Mouse (Mus musculus) liver, embryonic 14.5 days (tissue): ENCODE results near the gene Pdzk1. TPM values are rescaled to one million over a fixed set of nuclear protein-coding genes. Genes with fewer than 3 reads are reported as not detected.

Experiments used
- ATAC-seq: fragments of 200-750 bp; cut with Nextera tagmentation; 2 replicates; pipeline ENCODE4 v1.8.0; 2017; ENCODE audit warnings: moderate number of reproducible peaks, mild to moderate bottlenecking, moderate library complexity; ENCODE audit not compliant: insufficient read depth
- DNase-seq, 3 experiments: peaks; one replicate each; pipeline ENCODE4 v3.0.0-alpha.2; 2012 to 2013; ENCODE audit warnings: low read depth in 3 of 3, low spot score in 3 of 3
- H3K27ac ChIP-seq: fragments of 300-500 bp; sonication (generic); 2 replicates; pipeline ENCODE4 v1.5.1; 2014; ENCODE audit warnings: moderate library complexity, mild to moderate bottlenecking, control low read depth, inconsistent platforms
- H3K27me3 ChIP-seq: fragments of 300-500 bp; sonication (generic); 2 replicates; pipeline ENCODE4 v1.6.1; 2014; ENCODE audit warnings: mild to moderate bottlenecking, low read length, moderate library complexity; ENCODE audit not compliant: control insufficient read depth, insufficient read depth
- H3K36me3 ChIP-seq: fragments of 300-500 bp; sonication (generic); replicated peaks from 2 replicates; pipeline ENCODE4 v1.6.1; 2014; ENCODE audit warnings: low read depth; ENCODE audit not compliant: control insufficient read depth, insufficient read depth
- H3K4me1 ChIP-seq, 2 experiments: fragments of 200-500 bp in 1 of 2; fragments of 300-500 bp in 1 of 2; sonication (generic) in 1 of 2; replicated peaks; 2 replicates each; pipeline ENCODE4 v1.6.1; 2012 to 2014; ENCODE audit warnings: antibody characterized with exemption in 1 of 2, inconsistent platforms in 1 of 2, low read length in 1 of 2; ENCODE audit not compliant: control insufficient read depth in 2 of 2, insufficient read depth in 2 of 2
- H3K4me2 ChIP-seq: fragments of 300-500 bp; sonication (generic); 2 replicates; pipeline ENCODE4 v1.6.1; 2014; ENCODE audit warnings: low read depth, mild to moderate bottlenecking, control low read depth, moderate library complexity
- H3K4me3 ChIP-seq, 2 experiments: fragments of 200-500 bp in 1 of 2; fragments of 300-500 bp in 1 of 2; sonication (generic) in 1 of 2; 2 replicates each; pipeline ENCODE4 v1.5.1; 2012 to 2014; ENCODE audit warnings: low read depth in 2 of 2, low read length in 2 of 2, mild to moderate bottlenecking in 2 of 2, control low read depth in 1 of 2, inconsistent platforms in 1 of 2, moderate library complexity in 1 of 2; ENCODE audit not compliant: insufficient read depth in 1 of 2
- H3K9ac ChIP-seq: fragments of 300-500 bp; sonication (generic); replicated peaks from 2 replicates; pipeline ENCODE4 v1.6.1; 2014; ENCODE audit warnings: mild to moderate bottlenecking, control low read depth, moderate library complexity
- H3K9me3 ChIP-seq: fragments of 300-500 bp; sonication (generic); 2 replicates; pipeline ENCODE4 v1.6.1; 2016; ENCODE audit warnings: low read length, mixed read lengths; ENCODE audit not compliant: control insufficient read depth
- CTCF ChIP-seq: IDR thresholded peaks from 2 replicates; pipeline ENCODE4 v1.5.1; 2016; ENCODE audit warnings: antibody characterized with exemption, low read depth, control low read depth
- EP300 ChIP-seq: IDR thresholded peaks from 2 replicates; pipeline ENCODE4 v1.6.1; 2016; ENCODE audit warnings: antibody characterized with exemption, low read depth
- WGBS: fragments of 180-500 bp; shearing (Covaris S2); extraction: QIAGEN DNeasy Blood & Tissue Kit; methylation state at CpG from one replicate; pipeline ENCODE4 v1.1.7; 2014; ENCODE audit not compliant: insufficient replicate concordance; 5-methylcytosine and 5-hydroxymethylcytosine counted together
- polyA plus RNA-seq, 2 experiments: library from polyadenylated mRNA; depleted of rRNA in 1 of 2; stranded (reverse) in 1 of 2; unstranded in 1 of 2; fragments of >200 nt; fragmentation: Nextera tagmentation in 1 of 2; extraction: Ambion mirVana in 1 of 2; gene quantifications; 2 replicates each; pipeline versions ENCODE4 v1.2.1 to v1.2.3; 2012 to 2014

The Pdzk1 gene
- polyA plus RNA-seq, 2 experiments = 6.3 to 11.4 TPM

GRCm38 (mm10) chr3:96883690-96884089 is 54.6 kb downstream of the Pdzk1 start:
- Histone ChIP-seq H3K9ac (no peak overlapping the region), H3K4me2 (no peak overlapping the region), H3K4me1 (no peaks in the 10 kb centered on the region), H3K27ac (no peak overlapping the region), H3K27me3 (no peaks in the 10 kb centered on the region), H3K36me3 (peaks cover 5% of the 10 kb centered on the region), H3K9me3 (no peaks in the 10 kb centered on the region), H3K4me3 (no peak overlapping the region)
- WGBS = 83% methylated on average over 7 of the region's 7 CpGs
- no peak for DNase-seq
- ATAC-seq = no peak
- TF ChIP-seq CTCF (no peak), EP300 (no peak)

GRCm38 (mm10) chr3:96902336-96902999 is 73.4 kb downstream of the Pdzk1 start:
- Histone ChIP-seq H3K36me3 (no peaks in the 10 kb centered on the region; the same call in 1 of the 2 replicates), H3K4me2 (no peak overlapping the region), H3K27ac (no peak overlapping the region), H3K27me3 (no peaks in the 10 kb centered on the region; the same call in 1 of the 2 replicates), H3K4me1 (peaks cover 5 to 16% of the 10 kb centered on the region in 2 experiments), H3K9ac (no peak overlapping the region), H3K9me3 (no peaks in the 10 kb centered on the region), H3K4me3 (no peak overlapping the region)
- WGBS = 58% methylated on average over 4 of the region's 4 CpGs
- TF ChIP-seq CTCF = no peak
- peak; percentile 35; the same call in 1 of the 2 replicates for TF ChIP-seq EP300
- DNase-seq = peak in 1 of 3 experiments; percentile 15
- no peak for ATAC-seq

GRCm38 (mm10) chr3:96904393-96904792 is 75.3 kb downstream of the Pdzk1 start, which contains the start of gene Gja5:
Gja5 (plus strand) TSS chr3:96904693.
- no peak within 1 kb of the TSS; the same call in 1 of the 2 replicates for H3K27ac ChIP-seq
- H3K9me3 ChIP-seq = no peaks in the 10 kb centered on the region
- DNase-seq (peak in 1 of 3 experiments; percentile 9), ATAC-seq (no peak)
- no peaks in the 10 kb centered on the region for H3K36me3 ChIP-seq
- H3K4me3 ChIP-seq = peak within 1 kb of the TSS; percentile 84 to 97
- H3K4me2 ChIP-seq = peak within 1 kb of the TSS; percentile 85
- H3K9ac ChIP-seq = peak within 1 kb of the TSS; percentile 73
- H3K4me1 ChIP-seq = peaks cover 5 to 16% of the 10 kb centered on the region in 2 experiments
- WGBS = 9% methylated on average over 14 of the region's 14 CpGs
- no peaks in the 10 kb centered on the region; the same call in 1 of the 2 replicates for H3K27me3 ChIP-seq
- TF ChIP-seq EP300 = no peak

- Histone ChIP-seq H3K27me3 (no peaks in the 10 kb centered on the region; the same call in 1 of the 2 replicates), H3K9ac (peak within 1 kb of the TSS; percentile 73), H3K36me3 (no peaks in the 10 kb centered on the region), H3K4me2 (peak within 1 kb of the TSS; percentile 85), H3K27ac (no peak within 1 kb of the TSS; the same call in 1 of the 2 replicates), H3K4me1 (peaks cover 5 to 16% of the 10 kb centered on the region in 2 experiments), H3K9me3 (no peaks in the 10 kb centered on the region), H3K4me3 (peak within 1 kb of the TSS; percentile 84 to 97)
- ATAC-seq (peak; percentile 99), DNase-seq (peak; percentile 86)
- under 1% methylated on average over 40 of the region's 40 CpGs for WGBS
- TF ChIP-seq CTCF (no peak), EP300 (no peak)
Measured at GRCm38 (mm10) chr3:96904851-96905541, 75.9 kb downstream of the Pdzk1 start, which contains the start of gene Gpr89. Gpr89 (minus strand) TSS chr3:96905346.

- no peak for DNase-seq
- Histone ChIP-seq H3K9ac (peak overlapping the region; percentile 73), H3K4me1 (peaks cover 5 to 16% of the 10 kb centered on the region in 2 experiments), H3K36me3 (no peaks in the 10 kb centered on the region), H3K4me2 (peak overlapping the region; percentile 85), H3K27me3 (no peaks in the 10 kb centered on the region; the same call in 1 of the 2 replicates), H3K4me3 (peak overlapping the region; percentile 84 to 97; a peak in 3 of 4 replicates), H3K9me3 (no peaks in the 10 kb centered on the region), H3K27ac (no peak overlapping the region)
- TF ChIP-seq CTCF = no peak
- no peak for TF ChIP-seq EP300
- ATAC-seq = no peak
- 32% methylated on average over 9 of the region's 9 CpGs for WGBS
Measured at GRCm38 (mm10) chr3:96905592-96905991, 76.5 kb downstream of the Pdzk1 start.

Other genes with a start within 250 kb of the Pdzk1 start
- 6.2 and 11.8 TPM in 2 replicates for gene Polr3gl, start 235.1 kb upstream of the Pdzk1 start, polyA plus RNA-seq (2012; rRNA removed)
- 3.0 and 3.3 TPM in 2 replicates for gene Polr3gl, start 235.1 kb upstream of the Pdzk1 start, polyA plus RNA-seq (2014; fragmentation: Nextera tagmentation; extraction: Ambion mirVana)
- gene Ankrd34a, start 232.6 kb upstream of the Pdzk1 start, polyA plus RNA-seq (2012; rRNA removed) = 0.08 TPM in 2 replicates
- not detected in 2 replicates for gene Ankrd34a, start 232.6 kb upstream of the Pdzk1 start, polyA plus RNA-seq (2014; fragmentation: Nextera tagmentation; extraction: Ambion mirVana)
- 2.7 and 2.9 TPM in 2 replicates for gene Lix1l, start 228.1 kb upstream of the Pdzk1 start, polyA plus RNA-seq (2012; rRNA removed)
- gene Lix1l, start 228.1 kb upstream of the Pdzk1 start, polyA plus RNA-seq (2014; fragmentation: Nextera tagmentation; extraction: Ambion mirVana) = 0.32 and 0.48 TPM in 2 replicates
- gene Rbm8a, start 199.4 kb upstream of the Pdzk1 start, polyA plus RNA-seq (2012; rRNA removed) = 11.6 and 22.8 TPM in 2 replicates
- 69.1 and 73.6 TPM in 2 replicates for gene Rbm8a, start 199.4 kb upstream of the Pdzk1 start, polyA plus RNA-seq (2014; fragmentation: Nextera tagmentation; extraction: Ambion mirVana)
- gene Pex11b, start 193.9 kb upstream of the Pdzk1 start, polyA plus RNA-seq (2012; rRNA removed) = 10.5 and 10.7 TPM in 2 replicates
- 15.7 and 19.1 TPM in 2 replicates for gene Pex11b, start 193.9 kb upstream of the Pdzk1 start, polyA plus RNA-seq (2014; fragmentation: Nextera tagmentation; extraction: Ambion mirVana)
- gene Gm42957, start 193.8 kb upstream of the Pdzk1 start, polyA plus RNA-seq (2012; rRNA removed) = 0.02 TPM in 1 of 2 replicates, not detected in the other
- not detected in 2 replicates for gene Gm42957, start 193.8 kb upstream of the Pdzk1 start, polyA plus RNA-seq (2014; fragmentation: Nextera tagmentation; extraction: Ambion mirVana)
- gene Itga10, start 183.7 kb upstream of the Pdzk1 start, polyA plus RNA-seq (2012; rRNA removed) = 0.42 and 0.47 TPM in 2 replicates
- 0.05 TPM in 2 replicates for gene Itga10, start 183.7 kb upstream of the Pdzk1 start, polyA plus RNA-seq (2014; fragmentation: Nextera tagmentation; extraction: Ambion mirVana)
- 0.26 and 0.39 TPM in 2 replicates for gene Ankrd35, start 159.2 kb upstream of the Pdzk1 start, polyA plus RNA-seq (2012; rRNA removed)
- 0.13 and 0.22 TPM in 2 replicates for gene Ankrd35, start 159.2 kb upstream of the Pdzk1 start, polyA plus RNA-seq (2014; fragmentation: Nextera tagmentation; extraction: Ambion mirVana)
- 5.1 and 5.7 TPM in 2 replicates for gene Pias3, start 132.9 kb upstream of the Pdzk1 start, polyA plus RNA-seq (2012; rRNA removed)
- 3.6 and 4.1 TPM in 2 replicates for gene Pias3, start 132.9 kb upstream of the Pdzk1 start, polyA plus RNA-seq (2014; fragmentation: Nextera tagmentation; extraction: Ambion mirVana)
- gene Nudt17, start 120.7 kb upstream of the Pdzk1 start, polyA plus RNA-seq (2012; rRNA removed) = 0.62 and 0.65 TPM in 2 replicates
- 1.4 and 1.5 TPM in 2 replicates for gene Nudt17, start 120.7 kb upstream of the Pdzk1 start, polyA plus RNA-seq (2014; fragmentation: Nextera tagmentation; extraction: Ambion mirVana)
- gene Polr3c, start 101.7 kb upstream of the Pdzk1 start, polyA plus RNA-seq (2012; rRNA removed) = 15.4 and 21.6 TPM in 2 replicates
- 14.5 and 14.6 TPM in 2 replicates for gene Polr3c, start 101.7 kb upstream of the Pdzk1 start, polyA plus RNA-seq (2014; fragmentation: Nextera tagmentation; extraction: Ambion mirVana)
- gene Rnf115, start 101.6 kb upstream of the Pdzk1 start, polyA plus RNA-seq (2012; rRNA removed) = 9.6 and 12.4 TPM in 2 replicates
- 28.2 and 33.0 TPM in 2 replicates for gene Rnf115, start 101.6 kb upstream of the Pdzk1 start, polyA plus RNA-seq (2014; fragmentation: Nextera tagmentation; extraction: Ambion mirVana)
- 0.07 and 0.08 TPM in 2 replicates for gene Cd160, start 67 bp downstream of the Pdzk1 start, polyA plus RNA-seq (2012; rRNA removed)
- gene Cd160, start 67 bp downstream of the Pdzk1 start, polyA plus RNA-seq (2014; fragmentation: Nextera tagmentation; extraction: Ambion mirVana) = 0.11 TPM in 1 of 2 replicates, not detected in the other
- 1.4 and 1.5 TPM in 2 replicates for gene Gja5, start 75.4 kb downstream of the Pdzk1 start, polyA plus RNA-seq (2012; rRNA removed)
- gene Gja5, start 75.4 kb downstream of the Pdzk1 start, polyA plus RNA-seq (2014; fragmentation: Nextera tagmentation; extraction: Ambion mirVana) = 0.58 and 0.68 TPM in 2 replicates
- 4.6 and 4.9 TPM in 2 replicates for gene Gpr89, start 76.1 kb downstream of the Pdzk1 start, polyA plus RNA-seq (2012; rRNA removed)
- gene Gpr89, start 76.1 kb downstream of the Pdzk1 start, polyA plus RNA-seq (2014; fragmentation: Nextera tagmentation; extraction: Ambion mirVana) = 22.9 and 24.7 TPM in 2 replicates
- not detected in 2 replicates for gene Gja8, start 96.7 kb downstream of the Pdzk1 start, polyA plus RNA-seq (2012; rRNA removed)
- gene Gja8, start 96.7 kb downstream of the Pdzk1 start, polyA plus RNA-seq (2014; fragmentation: Nextera tagmentation; extraction: Ambion mirVana) = not detected in 2 replicates